Mouse (Mus musculus) stomach, postnatal 0 days (tissue): ENCODE measurements around the gene Rraga.

Experiments
- CTCF ChIP-seq: IDR thresholded peaks from 2 replicates; pipeline ENCODE4 v1.5.1; 2016; ENCODE audit warnings: antibody characterized with exemption, low read depth, mild to moderate bottlenecking, moderate library complexity
- EP300 ChIP-seq: optimal IDR thresholded peaks from 2 replicates; pipeline ENCODE3; 2016; ENCODE audit warnings: antibody characterized with exemption

DNA sequence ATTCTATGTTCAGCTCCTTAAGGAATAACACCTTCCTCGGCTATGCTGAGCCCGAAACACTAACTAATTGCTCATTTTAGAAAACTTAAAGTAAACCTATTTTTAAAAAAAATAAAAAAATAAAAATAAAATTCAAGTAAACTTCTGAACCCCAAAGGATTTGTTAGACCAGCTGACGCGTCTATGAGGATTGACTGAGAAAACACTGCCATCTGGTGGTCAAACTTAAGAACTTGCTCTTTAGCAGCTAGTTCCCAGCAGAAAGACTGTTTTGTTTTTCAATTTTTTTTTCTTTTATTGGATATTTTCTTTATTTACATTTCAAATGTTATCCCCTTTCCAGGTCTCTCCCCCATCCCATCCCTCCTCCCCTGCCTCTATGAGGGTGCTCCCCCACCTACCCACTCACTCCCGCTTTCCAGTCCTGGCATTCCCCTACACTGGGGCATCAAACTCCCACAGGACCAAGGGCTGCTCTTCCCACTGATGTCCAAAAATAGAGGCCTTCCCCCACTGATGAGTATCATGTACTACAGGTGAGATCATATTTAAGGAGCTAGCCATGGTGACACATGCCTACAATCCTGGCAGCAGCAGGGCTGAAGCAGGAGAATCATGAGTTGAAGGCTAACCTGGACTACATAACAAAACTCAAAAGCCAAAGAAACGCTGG lies 20.3 kb upstream of the Rraga start:
- peak; percentile 79 for TF ChIP-seq CTCF
- TF ChIP-seq EP300 = no peak
